Mouse (Mus musculus): ENCODE measurements around the gene Vrk3. TPM values are rescaled to one million over a fixed set of nuclear protein-coding genes. Genes with fewer than 3 reads are reported as not detected.

The Vrk3 gene
- total and polyA plus RNA-seq, 3 experiments, result 23.3 to 36.3 (median 26.7) TPM

- no peak for TF ChIP-seq EP300 (IDR thresholded peaks at IDR 0.05; ENCODE audit: insufficient read depth, low read depth, low read length)
- TF ChIP-seq CTCF (IDR thresholded peaks at IDR 0.05), result no peak
- TF ChIP-seq POLR2A (IDR thresholded peaks at IDR 0.05; ENCODE audit: insufficient read depth, low read depth, low read length), result no peak
- no peak overlapping the region for H3K9ac ChIP-seq (ENCODE audit: low read depth, low read length)
- no peaks in the 10 kb centered on the region for H3K27me3 ChIP-seq (ENCODE audit: control insufficient read depth, insufficient read depth, low read length)
- H3K36me3 ChIP-seq (ENCODE audit: control insufficient read depth, insufficient read depth, low read length), result peaks cover 14% of the 10 kb centered on the region
- peak overlapping the region; percentile 93; the same call in 1 of the 2 replicates for H3K27ac ChIP-seq
- DNase-seq, result peak; percentile 1 to 13
- H3K4me3 ChIP-seq, result no peak overlapping the region
- 57% methylated on average over 3 of the region's 3 CpGs for WGBS
- peaks cover 3% of the 10 kb centered on the region for H3K79me2 ChIP-seq (replicated peaks; ENCODE audit: control insufficient read depth, insufficient read depth, low read length)
- peaks cover 18% of the 10 kb centered on the region for H3K4me1 ChIP-seq (ENCODE audit: control insufficient read depth, insufficient read depth, low read length)
- intact Hi-C loops (cut with DNase I), result loop anchor here (5.0 kb wide), 1 partner anchor 168 kb away; no protein-coding TSS in a partner anchor
Measured at GRCm38 (mm10) chr7:44820525-44820924, 72.3 kb downstream of the Vrk3 start.

- peaks cover 14% of the 10 kb centered on the region for H3K36me3 ChIP-seq (ENCODE audit: control insufficient read depth, insufficient read depth, low read length)
- no peak overlapping the region for H3K9ac ChIP-seq (ENCODE audit: low read depth, low read length)
- no peaks in the 10 kb centered on the region for H3K27me3 ChIP-seq (ENCODE audit: control insufficient read depth, insufficient read depth, low read length)
- H3K4me3 ChIP-seq, result no peak overlapping the region
- peaks cover 3% of the 10 kb centered on the region for H3K79me2 ChIP-seq (replicated peaks; ENCODE audit: control insufficient read depth, insufficient read depth, low read length)
- H3K27ac ChIP-seq, result no peak overlapping the region
- peaks cover 22% of the 10 kb centered on the region for H3K4me1 ChIP-seq (ENCODE audit: control insufficient read depth, insufficient read depth, low read length)
- TF ChIP-seq POLR2A (IDR thresholded peaks at IDR 0.05; ENCODE audit: insufficient read depth, low read depth, low read length) (no peak), CTCF (IDR thresholded peaks at IDR 0.05) (peak; percentile 39), EP300 (IDR thresholded peaks at IDR 0.05; ENCODE audit: insufficient read depth, low read depth, low read length) (no peak)
- intact Hi-C loops (cut with DNase I), result loop anchor here (5.0 kb wide), 1 partner anchor 170 kb away; no protein-coding TSS in a partner anchor
- peak; percentile 2 to 14 for DNase-seq
- WGBS, result 79% methylated on average over 7 of the region's 7 CpGs
Measured at GRCm38 (mm10) chr7:44821666-44822448, 73.6 kb downstream of the Vrk3 start.

- Histone ChIP-seq H3K27me3 (ENCODE audit: control insufficient read depth, insufficient read depth, low read length) (no peaks in the 10 kb centered on the region), H3K27ac (no peak overlapping the region), H3K36me3 (ENCODE audit: control insufficient read depth, insufficient read depth, low read length) (peaks cover 3% of the 10 kb centered on the region; the same call in 1 of the 2 replicates), H3K79me2 (replicated peaks; ENCODE audit: control insufficient read depth, insufficient read depth, low read length) (peaks cover 5% of the 10 kb centered on the region), H3K4me1 (ENCODE audit: control insufficient read depth, insufficient read depth, low read length) (peaks cover 15% of the 10 kb centered on the region), H3K9ac (ENCODE audit: low read depth, low read length) (no peak overlapping the region), H3K4me3 (no peak overlapping the region)
- WGBS, result 31% methylated on average over 7 of the region's 7 CpGs
- DNase-seq, result peak in 1 of 2 experiments; percentile 12
- TF ChIP-seq CTCF (IDR thresholded peaks at IDR 0.05) (peak; percentile 23; the same call in 1 of the 2 replicates), POLR2A (IDR thresholded peaks at IDR 0.05; ENCODE audit: insufficient read depth, low read depth, low read length) (no peak)
- intact Hi-C loops (cut with DNase I), result loop anchor here (5.0 kb wide), 1 partner anchor 171 kb away; no protein-coding TSS in a partner anchor
Measured at GRCm38 (mm10) chr7:44823409-44823808, 75.2 kb downstream of the Vrk3 start.

- Histone ChIP-seq H3K79me2 (replicated peaks; ENCODE audit: control insufficient read depth, insufficient read depth, low read length) (peaks cover 3% of the 10 kb centered on the region), H3K27ac (no peak overlapping the region), H3K27me3 (ENCODE audit: control insufficient read depth, insufficient read depth, low read length) (no peaks in the 10 kb centered on the region), H3K4me3 (no peak overlapping the region), H3K4me1 (ENCODE audit: control insufficient read depth, insufficient read depth, low read length) (peaks cover 10% of the 10 kb centered on the region), H3K9ac (ENCODE audit: low read depth, low read length) (no peak overlapping the region), H3K36me3 (ENCODE audit: control insufficient read depth, insufficient read depth, low read length) (peaks cover 2% of the 10 kb centered on the region; the same call in 1 of the 2 replicates)
- intact Hi-C loops (cut with DNase I), result loop anchor here (1.0 to 5.0 kb wide), 3 partner anchors 76 to 173 kb away; partner anchors contain the start of gene Vrk3
- WGBS, result 13% methylated on average over 3 of the region's 3 CpGs
- DNase-seq, result peak; percentile 78 to 81
- TF ChIP-seq CTCF (IDR thresholded peaks at IDR 0.05), result no peak; the same call in none of the 2 replicates
- peak; percentile 75; the same call in 1 of the 2 replicates for TF ChIP-seq EP300 (IDR thresholded peaks at IDR 0.05; ENCODE audit: insufficient read depth, low read depth, low read length)
Measured at GRCm38 (mm10) chr7:44824872-44825271, 76.7 kb downstream of the Vrk3 start.

- intact Hi-C loops (cut with DNase I), result no loop called here
- WGBS, result 77% methylated on average over 3 of the region's 3 CpGs
- H3K9ac ChIP-seq (ENCODE audit: low read depth, low read length), result no peak overlapping the region
- no peak overlapping the region for H3K27ac ChIP-seq
- H3K36me3 ChIP-seq (ENCODE audit: control insufficient read depth, insufficient read depth, low read length), result no peaks in the 10 kb centered on the region
- H3K79me2 ChIP-seq (replicated peaks; ENCODE audit: control insufficient read depth, insufficient read depth, low read length), result peaks cover 1% of the 10 kb centered on the region
- DNase-seq, result no peak
- H3K4me1 ChIP-seq (ENCODE audit: control insufficient read depth, insufficient read depth, low read length), result peaks cover 5% of the 10 kb centered on the region; the same call in 1 of the 2 replicates
- H3K4me3 ChIP-seq, result no peak overlapping the region
- no peaks in the 10 kb centered on the region for H3K27me3 ChIP-seq (ENCODE audit: control insufficient read depth, insufficient read depth, low read length)
- TF ChIP-seq CTCF (IDR thresholded peaks at IDR 0.05) (no peak), EP300 (IDR thresholded peaks at IDR 0.05; ENCODE audit: insufficient read depth, low read depth, low read length) (no peak), POLR2A (IDR thresholded peaks at IDR 0.05; ENCODE audit: insufficient read depth, low read depth, low read length) (no peak)
Measured at GRCm38 (mm10) chr7:44826771-44827170, 78.6 kb downstream of the Vrk3 start.

Other genes starting within 250 kb of the Vrk3 start
- gene Mybpc2, start 223.8 kb upstream of the Vrk3 start, total RNA-seq (2021), result 10 to 100 TPM; 13.1 to 16.7 TPM
- gene Mybpc2, start 223.8 kb upstream of the Vrk3 start, polyA plus RNA-seq (2012; rRNA removed), result 7.1 and 10.8 TPM in 2 replicates
- under 1 TPM; 0.31 to 0.75 TPM for gene Spib, start 216.3 kb upstream of the Vrk3 start, total RNA-seq (2021)
- gene Spib, start 216.3 kb upstream of the Vrk3 start, polyA plus RNA-seq (2012; rRNA removed), result 0.88 and 3.1 TPM in 2 replicates
- gene Pold1, start 199.6 kb upstream of the Vrk3 start, total RNA-seq (2021), result 10 to 100 TPM; 10.8 to 11.7 TPM
- gene Pold1, start 199.6 kb upstream of the Vrk3 start, polyA plus RNA-seq (2012; rRNA removed), result 12.9 and 15.5 TPM in 2 replicates
- gene Nr1h2, start 194.5 kb upstream of the Vrk3 start, total RNA-seq (2021), result 10 to 100 TPM; 49.7 to 53.7 TPM
- gene Nr1h2, start 194.5 kb upstream of the Vrk3 start, polyA plus RNA-seq (2012; rRNA removed), result 65.7 and 84.8 TPM in 2 replicates
- gene Napsa, start 176.0 kb upstream of the Vrk3 start, total RNA-seq (2021), result 1 to 10 TPM in 1 of 2 experiments, under 1 TPM in 1; 0.76 to 1.3 TPM
- 1.8 and 4.7 TPM in 2 replicates for gene Napsa, start 176.0 kb upstream of the Vrk3 start, polyA plus RNA-seq (2012; rRNA removed)
- 1 to 10 TPM; 2.2 to 2.9 TPM for gene Kcnc3, start 157.7 kb upstream of the Vrk3 start, total RNA-seq (2021)
- gene Kcnc3, start 157.7 kb upstream of the Vrk3 start, polyA plus RNA-seq (2012; rRNA removed), result 1.3 and 3.0 TPM in 2 replicates
- gene Myh14, start 77.6 kb upstream of the Vrk3 start, total RNA-seq (2021), result 10 to 100 TPM; 79.4 to 96.6 TPM
- 23.1 and 24.8 TPM in 2 replicates for gene Myh14, start 77.6 kb upstream of the Vrk3 start, polyA plus RNA-seq (2012; rRNA removed)
- not detected for gene Izumo2, start 39.7 kb upstream of the Vrk3 start, total RNA-seq (2021)
- not detected in 2 replicates for gene Izumo2, start 39.7 kb upstream of the Vrk3 start, polyA plus RNA-seq (2012; rRNA removed)
- not detected for gene Zfp473, start 2.6 kb downstream of the Vrk3 start, total RNA-seq (2021)
- 0.03 and 0.12 TPM in 2 replicates for gene Zfp473, start 2.6 kb downstream of the Vrk3 start, polyA plus RNA-seq (2012; rRNA removed)
- gene Nup62, start 67.7 kb downstream of the Vrk3 start, total RNA-seq (2021), result 10 to 100 TPM; 27.1 to 28.0 TPM
- 36.0 and 36.6 TPM in 2 replicates for gene Nup62, start 67.7 kb downstream of the Vrk3 start, polyA plus RNA-seq (2012; rRNA removed)
- under 1 TPM; 0.61 to 0.70 TPM for gene Il4i1, start 68.0 kb downstream of the Vrk3 start, total RNA-seq (2021)
- 1.3 and 1.5 TPM in 2 replicates for gene Il4i1, start 68.0 kb downstream of the Vrk3 start, polyA plus RNA-seq (2012; rRNA removed)
- gene Atf5, start 68.2 kb downstream of the Vrk3 start, total RNA-seq (2021), result 10 to 100 TPM; 60.2 to 63.4 TPM
- gene Atf5, start 68.2 kb downstream of the Vrk3 start, polyA plus RNA-seq (2012; rRNA removed), result 42.3 and 73.6 TPM in 2 replicates
- 10 to 100 TPM; 62.6 to 72.8 TPM for gene Akt1s1, start 100.6 kb downstream of the Vrk3 start, total RNA-seq (2021)
- gene Akt1s1, start 100.6 kb downstream of the Vrk3 start, polyA plus RNA-seq (2012; rRNA removed), result 53.8 and 63.0 TPM in 2 replicates
- gene Tbc1d17, start 100.7 kb downstream of the Vrk3 start, total RNA-seq (2021), result 10 to 100 TPM; 29.6 to 46.6 TPM
- gene Tbc1d17, start 100.7 kb downstream of the Vrk3 start, polyA plus RNA-seq (2012; rRNA removed), result 56.0 and 61.9 TPM in 2 replicates
- 10 to 100 TPM; 15.3 to 19.6 TPM for gene Pnkp, start 108.7 kb downstream of the Vrk3 start, total RNA-seq (2021)
- gene Pnkp, start 108.7 kb downstream of the Vrk3 start, polyA plus RNA-seq (2012; rRNA removed), result 20.2 and 30.1 TPM in 2 replicates
- 100 to 1,000 TPM; 155 to 172 TPM for gene Ptov1, start 121.4 kb downstream of the Vrk3 start, total RNA-seq (2021)
- gene Ptov1, start 121.4 kb downstream of the Vrk3 start, polyA plus RNA-seq (2012; rRNA removed), result 293 and 317 TPM in 2 replicates
- 10 to 100 TPM; 70.0 to 85.8 TPM for gene Med25, start 144.3 kb downstream of the Vrk3 start, total RNA-seq (2021)
- 107 and 121 TPM in 2 replicates for gene Med25, start 144.3 kb downstream of the Vrk3 start, polyA plus RNA-seq (2012; rRNA removed)
- 10 to 100 TPM; 16.3 to 17.1 TPM for gene Fuz, start 147.7 kb downstream of the Vrk3 start, total RNA-seq (2021)
- gene Fuz, start 147.7 kb downstream of the Vrk3 start, polyA plus RNA-seq (2012; rRNA removed), result 25.2 and 31.6 TPM in 2 replicates
- gene Ap2a1, start 181.1 kb downstream of the Vrk3 start, total RNA-seq (2021), result 10 to 100 TPM; 63.3 to 67.6 TPM
- 56.1 and 68.1 TPM in 2 replicates for gene Ap2a1, start 181.1 kb downstream of the Vrk3 start, polyA plus RNA-seq (2012; rRNA removed)
- gene Tsks, start 194.8 kb downstream of the Vrk3 start, total RNA-seq (2021), result not detected
- 0.26 and 1.5 TPM in 2 replicates for gene Tsks, start 194.8 kb downstream of the Vrk3 start, polyA plus RNA-seq (2012; rRNA removed)
- 1 to 10 TPM; 1.5 to 2.1 TPM for gene Cpt1c, start 226.4 kb downstream of the Vrk3 start, total RNA-seq (2021)
- 8.4 and 9.7 TPM in 2 replicates for gene Cpt1c, start 226.4 kb downstream of the Vrk3 start, polyA plus RNA-seq (2012; rRNA removed)
- 10 to 100 TPM; 85.4 to 98.0 TPM for gene Prmt1, start 238.2 kb downstream of the Vrk3 start, total RNA-seq (2021)
- gene Prmt1, start 238.2 kb downstream of the Vrk3 start, polyA plus RNA-seq (2012; rRNA removed), result 96.7 and 139 TPM in 2 replicates
- gene Irf3, start 249.2 kb downstream of the Vrk3 start, total RNA-seq (2021), result 10 to 100 TPM; 24.4 to 26.0 TPM
- gene Irf3, start 249.2 kb downstream of the Vrk3 start, polyA plus RNA-seq (2012; rRNA removed), result 55.6 and 62.6 TPM in 2 replicates